Mouse (Mus musculus) hindbrain, embryonic 16.5 days (tissue): ENCODE measurements around the gene Slc36a2. TPM values are rescaled to one million over a fixed set of nuclear protein-coding genes. Genes with fewer than 3 reads are reported as not detected.

ENCODE experiments used
- ATAC-seq: fragments of 200-750 bp; cut with Nextera tagmentation; 2 replicates; pipeline ENCODE4 v1.8.0; 2017; ENCODE audit warnings: moderate TSS enrichment, moderate library complexity
- H3K27ac ChIP-seq: fragments of 300-500 bp; sonication (generic); 2 replicates; pipeline ENCODE4 v1.5.1; 2014; ENCODE audit warnings: low read depth, mild to moderate bottlenecking, control low read depth, low read length, moderate library complexity
- H3K27me3 ChIP-seq: fragments of 300-500 bp; sonication (generic); replicated peaks from 2 replicates; pipeline ENCODE4 v1.6.1; 2014; ENCODE audit warnings: low read length; ENCODE audit not compliant: control insufficient read depth, insufficient read depth
- H3K36me3 ChIP-seq: fragments of 300-500 bp; sonication (generic); 2 replicates; pipeline ENCODE4 v1.6.1; 2014; ENCODE audit warnings: mild to moderate bottlenecking, low read length, moderate library complexity, mixed read lengths; ENCODE audit not compliant: control insufficient read depth, insufficient read depth
- H3K4me1 ChIP-seq: fragments of 300-500 bp; sonication (generic); 2 replicates; pipeline ENCODE4 v1.6.1; 2014; ENCODE audit warnings: low read depth, low read length; ENCODE audit not compliant: control insufficient read depth, insufficient read depth
- H3K4me2 ChIP-seq: fragments of 300-500 bp; sonication (generic); 2 replicates; pipeline ENCODE4 v1.6.1; 2014; ENCODE audit warnings: mild to moderate bottlenecking, low read length, control low read depth, moderate library complexity
- H3K4me3 ChIP-seq: fragments of 300-500 bp; sonication (generic); 2 replicates; pipeline ENCODE4 v1.5.1; 2014; ENCODE audit warnings: mild to moderate bottlenecking, low read length, control low read depth, moderate library complexity
- H3K9ac ChIP-seq: fragments of 300-500 bp; sonication (generic); 2 replicates; pipeline ENCODE4 v1.6.1; 2014; ENCODE audit warnings: low read depth, mild to moderate bottlenecking, control low read depth, low read length, moderate library complexity
- H3K9me3 ChIP-seq: fragments of 300-500 bp; sonication (generic); 2 replicates; pipeline ENCODE4 v1.6.1; 2014; ENCODE audit warnings: mild to moderate bottlenecking, low read length, moderate library complexity; ENCODE audit not compliant: control insufficient read depth
- WGBS: fragments of 180-500 bp; shearing (Covaris S2); extraction: QIAGEN DNeasy Blood & Tissue Kit; methylation state at CpG from one replicate; pipeline ENCODE4 v1.1.7; 2014; 5-methylcytosine and 5-hydroxymethylcytosine counted together
- polyA plus RNA-seq: library from polyadenylated mRNA; unstranded; fragments of >200 nt; fragmentation: Nextera tagmentation; extraction: Ambion mirVana; gene quantifications from 2 replicates; pipeline ENCODE4 v1.2.1, GENCODE M21; 2015

Slc36a2 gene
- polyA plus RNA-seq, 1 experiment from 2014 or later, result 0.56 TPM

DNA sequence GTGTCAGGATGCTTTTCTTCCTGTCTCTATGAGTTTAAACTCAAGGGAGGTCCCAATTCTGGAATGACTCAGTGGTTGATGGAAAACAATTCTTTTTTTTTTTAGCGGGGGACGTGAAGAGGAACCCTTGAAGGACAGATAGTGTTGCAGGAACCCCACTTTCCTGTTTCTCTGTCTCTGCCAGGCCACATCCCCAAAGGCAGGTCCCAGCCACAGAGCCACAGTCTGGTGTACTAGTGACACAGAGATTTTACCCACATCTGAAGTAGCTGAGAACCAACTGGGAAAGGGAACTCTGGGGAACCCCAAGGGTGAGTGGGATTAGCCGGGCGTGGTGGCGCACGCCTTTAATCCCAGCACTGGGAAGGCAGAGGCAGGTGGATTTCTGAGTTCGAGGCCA is 19.1 kb downstream of the Slc36a2 start:
- H3K4me2 ChIP-seq, result no peak overlapping the region
- H3K27me3 ChIP-seq, result no peaks in the 10 kb centered on the region
- H3K4me1 ChIP-seq, result no peaks in the 10 kb centered on the region
- H3K27ac ChIP-seq, result no peak overlapping the region
- H3K36me3 ChIP-seq, result no peaks in the 10 kb centered on the region
- no peak for ATAC-seq
- 97% methylated on average over 7 of the region's 7 CpGs for WGBS
- H3K9ac ChIP-seq, result no peak overlapping the region
- no peak overlapping the region for H3K4me3 ChIP-seq
- no peaks in the 10 kb centered on the region for H3K9me3 ChIP-seq

DNA sequence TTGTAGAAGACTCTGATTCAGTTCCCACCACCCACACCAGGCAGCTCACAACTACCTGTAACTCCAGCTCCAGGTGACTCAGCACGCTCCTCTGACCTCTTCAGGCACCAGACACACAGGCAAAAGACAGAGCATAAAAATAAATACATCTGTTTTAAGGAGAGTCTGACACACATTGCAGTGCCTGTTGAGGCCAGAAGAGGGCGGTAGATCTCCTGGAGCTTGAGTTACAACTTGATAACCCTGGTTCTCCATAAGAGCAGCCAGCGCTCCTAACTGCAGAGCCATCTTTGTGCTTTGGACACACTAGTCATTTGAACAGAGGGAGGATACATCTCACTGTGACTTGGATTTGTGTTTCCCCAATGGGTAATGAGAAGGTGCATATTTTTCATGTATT is 20.2 kb downstream of the Slc36a2 start:
- Histone ChIP-seq H3K27ac (no peak overlapping the region), H3K9ac (no peak overlapping the region), H3K4me1 (no peaks in the 10 kb centered on the region), H3K4me3 (no peak overlapping the region), H3K36me3 (no peaks in the 10 kb centered on the region), H3K27me3 (no peaks in the 10 kb centered on the region), H3K4me2 (no peak overlapping the region), H3K9me3 (no peaks in the 10 kb centered on the region)
- WGBS, result 56% methylated on average over 3 of the region's 3 CpGs
- ATAC-seq, result no peak

DNA sequence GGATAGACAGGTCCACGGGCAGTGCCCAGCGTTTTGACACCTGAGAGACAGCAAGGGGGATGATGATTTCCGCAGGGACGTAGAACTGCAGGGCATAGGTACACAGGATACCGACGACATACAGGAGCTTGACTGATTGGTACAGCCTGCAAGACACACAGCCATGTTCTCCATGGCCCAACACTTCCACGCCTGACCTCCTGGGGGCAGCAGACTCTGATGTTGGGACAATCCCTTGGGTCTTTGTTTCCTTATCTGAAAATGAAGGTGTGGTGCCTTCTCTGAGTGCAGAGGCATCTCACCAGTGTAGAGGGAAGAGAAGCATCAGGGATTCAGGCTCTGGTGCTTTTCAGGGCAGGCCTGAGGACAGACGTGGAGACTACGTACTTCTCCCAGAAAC is 22.2 kb downstream of the Slc36a2 start:
- Histone ChIP-seq H3K27ac (no peak overlapping the region), H3K9ac (no peak overlapping the region), H3K27me3 (no peaks in the 10 kb centered on the region), H3K4me2 (no peak overlapping the region), H3K4me3 (no peak overlapping the region), H3K9me3 (no peaks in the 10 kb centered on the region), H3K36me3 (no peaks in the 10 kb centered on the region), H3K4me1 (no peaks in the 10 kb centered on the region)
- no peak for ATAC-seq
- WGBS, result 53% methylated on average over 9 of the region's 9 CpGs

DNA sequence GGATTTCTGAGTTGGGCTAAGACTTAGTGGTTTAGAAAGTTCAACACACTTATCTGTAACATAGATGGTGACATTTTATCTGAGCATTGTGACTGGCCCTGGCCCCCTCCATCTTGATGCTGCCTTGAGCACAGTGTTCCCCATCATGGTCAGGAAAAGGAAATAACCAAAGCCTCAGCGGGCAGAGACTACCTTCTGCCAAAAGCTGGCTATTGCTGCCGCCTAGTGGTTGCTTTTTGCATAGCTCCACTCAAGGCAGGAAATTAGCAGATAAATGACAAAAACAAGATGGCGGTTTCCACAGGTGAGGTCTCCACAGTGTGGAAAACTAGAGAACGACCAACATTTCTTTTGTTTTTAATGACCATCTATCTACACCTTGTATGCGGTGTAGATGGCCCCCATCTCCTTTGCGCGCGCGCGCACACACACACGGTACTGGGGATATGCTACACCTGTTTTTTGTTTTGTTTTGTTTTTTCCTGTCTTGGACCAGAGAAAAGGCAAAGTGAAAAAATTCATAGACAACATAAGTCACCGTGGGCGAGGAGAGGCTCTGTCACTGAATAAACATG is 26.0 kb downstream of the Slc36a2 start:
- 0 out of 2 replicates have a peak, but pooled peaks have one; percentile 48 for ATAC-seq
- no peak overlapping the region for H3K4me2 ChIP-seq
- H3K27ac ChIP-seq, result no peak overlapping the region
- H3K36me3 ChIP-seq, result no peaks in the 10 kb centered on the region
- H3K9me3 ChIP-seq, result no peaks in the 10 kb centered on the region
- no peak overlapping the region for H3K9ac ChIP-seq
- H3K4me1 ChIP-seq, result no peaks in the 10 kb centered on the region
- H3K4me3 ChIP-seq, result no peak overlapping the region
- WGBS, result 50% methylated on average over 13 of the region's 13 CpGs
- H3K27me3 ChIP-seq, result no peaks in the 10 kb centered on the region

DNA sequence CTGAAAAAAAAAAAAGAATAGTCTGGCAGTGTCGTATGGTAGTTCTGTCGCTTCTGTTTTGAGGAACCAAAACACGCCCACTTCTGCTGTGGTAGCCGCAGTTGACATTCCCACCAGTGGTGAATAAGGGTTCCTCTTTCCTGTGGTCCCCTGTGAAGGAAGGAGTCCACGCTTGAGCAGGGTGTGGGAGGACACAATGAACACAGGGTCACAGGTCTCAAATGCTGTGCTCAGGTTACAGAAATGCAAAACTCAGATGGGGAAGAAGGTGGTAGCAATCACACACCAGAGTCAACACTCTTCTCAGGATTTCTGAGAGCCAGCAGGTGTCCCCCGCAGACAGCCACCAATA is 29.8 kb downstream of the Slc36a2 start:
- 80% methylated on average over 6 of the region's 6 CpGs for WGBS
- Histone ChIP-seq H3K4me3 (no peak overlapping the region), H3K27ac (no peak overlapping the region), H3K4me2 (no peak overlapping the region), H3K4me1 (no peaks in the 10 kb centered on the region), H3K9me3 (no peaks in the 10 kb centered on the region), H3K27me3 (no peaks in the 10 kb centered on the region), H3K36me3 (no peaks in the 10 kb centered on the region), H3K9ac (no peak overlapping the region)
- no peak for ATAC-seq

DNA sequence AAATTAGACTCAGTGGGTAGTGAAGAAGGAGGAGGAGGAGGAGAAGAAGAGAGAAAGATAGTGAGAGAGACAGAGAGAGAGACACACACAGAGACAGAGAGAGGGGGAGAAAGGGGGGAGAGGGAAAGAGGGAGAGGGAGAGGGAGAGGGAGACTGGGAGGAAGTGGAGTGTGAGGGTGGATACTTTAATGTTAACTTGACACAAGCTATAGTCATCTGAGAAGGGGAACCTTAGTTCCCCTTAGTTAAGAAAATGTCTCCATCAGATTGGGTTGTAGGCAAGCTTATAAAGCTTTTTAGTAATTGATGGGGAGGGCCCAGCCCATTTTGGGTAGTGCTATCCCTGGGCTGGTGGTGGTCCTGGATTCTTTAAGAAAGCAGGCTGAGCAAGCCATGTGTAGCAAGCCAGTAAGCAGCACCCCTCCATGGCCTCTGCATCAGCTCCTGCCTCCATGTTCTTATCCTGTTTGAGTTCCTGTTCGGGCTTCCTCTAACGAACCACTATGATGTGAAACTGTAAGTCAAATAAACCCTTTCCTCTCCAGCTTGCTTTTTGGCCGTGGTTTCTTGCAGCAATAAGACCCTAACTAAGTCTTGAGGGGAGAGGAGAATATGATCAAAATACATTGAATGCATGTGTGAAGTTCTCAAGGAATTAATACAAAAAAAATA is 30.3 kb downstream of the Slc36a2 start:
- WGBS, result 82% methylated on average over 3 of the region's 3 CpGs
- H3K4me1 ChIP-seq, result no peaks in the 10 kb centered on the region
- no peaks in the 10 kb centered on the region for H3K36me3 ChIP-seq
- H3K27me3 ChIP-seq, result no peaks in the 10 kb centered on the region
- H3K27ac ChIP-seq, result no peak overlapping the region
- no peak overlapping the region for H3K4me2 ChIP-seq
- no peak overlapping the region for H3K4me3 ChIP-seq
- H3K9ac ChIP-seq, result no peak overlapping the region
- no peaks in the 10 kb centered on the region for H3K9me3 ChIP-seq
- ATAC-seq, result no peak

DNA sequence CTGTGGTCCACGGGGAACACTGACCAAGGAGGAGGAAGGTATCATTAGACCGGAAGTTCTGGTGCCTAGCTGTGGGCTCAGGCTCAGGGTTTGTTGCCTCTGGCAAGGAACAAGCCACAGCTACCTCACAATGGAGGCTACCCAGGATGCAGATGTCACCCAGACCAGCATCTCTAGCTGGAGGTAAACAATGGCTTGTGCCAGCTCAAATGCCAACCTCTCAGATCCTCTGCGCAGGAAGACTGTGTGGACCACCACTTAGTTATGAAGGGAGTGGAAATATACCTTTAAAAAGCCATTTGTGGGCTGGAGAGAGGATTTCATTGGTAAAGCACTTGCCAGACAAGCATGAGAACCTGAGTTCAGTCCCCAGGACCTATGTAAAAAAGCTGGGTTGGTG is 33.3 kb downstream of the Slc36a2 start, which contains the start of gene Slc36a3:
Gene Slc36a3 (minus strand): TSS at position 101 of the 400 bp plus-strand sequence.
- H3K4me1 ChIP-seq, result no peaks in the 10 kb centered on the region
- ATAC-seq, result no peak
- no peak within 1 kb of the TSS for H3K27ac ChIP-seq
- no peak within 1 kb of the TSS for H3K4me3 ChIP-seq
- 86% methylated on average over 3 of the region's 3 CpGs for WGBS
- no peak within 1 kb of the TSS for H3K9ac ChIP-seq
- no peak within 1 kb of the TSS for H3K4me2 ChIP-seq
- no peaks in the 10 kb centered on the region for H3K9me3 ChIP-seq
- H3K27me3 ChIP-seq, result no peaks in the 10 kb centered on the region
- H3K36me3 ChIP-seq, result no peaks in the 10 kb centered on the region

DNA sequence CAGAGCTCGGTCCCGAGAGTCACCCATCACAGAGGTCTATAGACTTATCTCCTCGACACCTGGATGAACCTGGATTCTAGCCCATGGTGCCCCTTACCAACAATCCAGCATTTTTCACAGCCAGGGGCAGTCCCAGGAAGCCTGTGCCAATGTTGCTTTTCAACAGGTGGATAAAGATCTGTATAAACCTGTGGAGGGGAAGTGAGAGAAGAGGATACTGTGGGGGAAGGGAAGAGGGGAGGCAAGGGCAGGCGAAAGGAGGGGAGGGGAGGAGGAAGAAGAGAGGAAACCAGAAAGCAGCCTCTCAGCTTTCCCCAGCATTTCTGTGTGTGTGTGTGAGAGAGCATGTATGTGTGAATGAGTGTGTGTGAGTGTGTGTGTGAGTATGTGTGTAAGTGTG is 36.4 kb downstream of the Slc36a2 start:
- Histone ChIP-seq H3K36me3 (no peaks in the 10 kb centered on the region), H3K27ac (no peak overlapping the region), H3K4me2 (no peak overlapping the region), H3K9me3 (no peaks in the 10 kb centered on the region), H3K4me3 (no peak overlapping the region), H3K4me1 (no peaks in the 10 kb centered on the region), H3K27me3 (no peaks in the 10 kb centered on the region), H3K9ac (no peak overlapping the region)
- no peak for ATAC-seq
- 81% methylated on average over 4 of the region's 4 CpGs for WGBS

DNA sequence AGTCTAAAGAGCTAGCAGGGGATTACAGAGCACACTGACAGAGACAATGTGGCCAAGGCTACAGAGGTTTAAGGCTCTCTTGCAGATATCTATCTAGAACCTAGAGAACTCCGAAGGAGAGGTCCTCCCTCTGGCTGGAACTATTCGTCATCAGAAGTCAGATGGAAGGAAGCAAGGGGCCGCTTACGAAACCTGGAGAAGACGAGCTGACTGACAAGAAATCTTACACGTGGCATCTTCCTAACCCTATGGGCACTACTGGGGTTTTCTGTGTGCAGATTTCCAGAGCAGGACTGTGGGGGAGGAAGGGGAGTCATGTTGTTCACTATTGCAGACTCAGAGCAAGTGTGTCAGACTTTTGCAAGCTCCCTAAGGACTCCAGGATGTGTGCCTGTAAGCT is 37.5 kb downstream of the Slc36a2 start:
- Histone ChIP-seq H3K4me3 (no peak overlapping the region), H3K9ac (no peak overlapping the region), H3K4me2 (no peak overlapping the region), H3K27me3 (no peaks in the 10 kb centered on the region), H3K9me3 (no peaks in the 10 kb centered on the region), H3K27ac (no peak overlapping the region), H3K4me1 (no peaks in the 10 kb centered on the region), H3K36me3 (no peaks in the 10 kb centered on the region)
- 70% methylated on average over 6 of the region's 6 CpGs for WGBS
- no peak for ATAC-seq
